Mouse (Mus musculus): ENCODE measurements around the gene Gm14569.

DNA sequence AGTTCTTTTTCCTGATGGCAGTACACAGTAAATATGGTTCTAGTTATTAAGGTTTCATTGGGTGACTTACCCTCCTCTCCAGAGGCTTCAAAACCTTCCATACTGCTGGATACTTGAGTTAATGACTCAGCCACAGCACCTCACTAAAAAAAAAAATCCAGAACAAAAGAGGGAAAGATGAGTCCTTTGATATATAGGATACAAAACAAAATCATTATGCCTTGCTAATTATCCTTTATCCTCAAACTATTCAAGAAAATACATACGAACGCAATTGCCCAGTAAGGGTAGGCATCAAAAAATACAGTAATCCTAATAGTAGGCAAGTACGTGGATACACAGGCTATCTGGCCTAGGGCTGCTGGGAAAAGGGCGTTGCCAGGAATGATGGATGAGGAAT lies at the start of gene Gm14569:
- TF ChIP-seq TAL1 (IDR thresholded peaks at IDR 0.05; ENCODE audit: low read length) (no peak), GATA1 (IDR thresholded peaks at IDR 0.05; ENCODE audit: low read length) (no peak)
